In genomic region chr11:42418996-42419782, GRCm38 (mm10) we compare ENCODE assay signal across 7 mouse cellular contexts. TPM values are rescaled to one million over a fixed set of nuclear protein-coding genes. Genes with fewer than 3 reads are reported as not detected.
DNase-seq lines count a peak whose midpoint lies in the region; ATAC-seq and TF ChIP-seq lines count a peak whose summit lies in the region.

Gene Gabrb2 (plus strand): TSS chr11:42419757.

- DNase-seq in left cerebral cortex, adult 2 months (ENCODE audit: extremely low spot score in 1 of 2, low spot score in 2 of 2), result peak; percentile 21 to 25
- DNase-seq in left cerebral cortex, adult 11 months (ENCODE audit: low spot score), result no peak
- DNase-seq in cerebellum, postnatal 25 days, result peak; percentile 59 to 62
- DNase-seq in midbrain, embryonic 11.5 days (ENCODE audit: low spot score, missing footprints), result peak; percentile 89
- DNase-seq in spleen, postnatal 4 days (ENCODE audit: low spot score in 2 of 2), result no peak

- peak within 1 kb of the TSS; percentile 67 for H3K4me2 ChIP-seq in hindbrain, embryonic 16.5 days (ENCODE audit: low read length)
- peak within 1 kb of the TSS; percentile 73 for H3K4me2 ChIP-seq in midbrain, embryonic 11.5 days

- H3K9me3 ChIP-seq in hindbrain, embryonic 16.5 days (ENCODE audit: control insufficient read depth, low read length), result no peaks in the 10 kb centered on the region
- no peaks in the 10 kb centered on the region for H3K9me3 ChIP-seq in midbrain, embryonic 11.5 days (ENCODE audit: control insufficient read depth, low read length)

- peak within 1 kb of the TSS; percentile 69 for H3K9ac ChIP-seq in hindbrain, embryonic 16.5 days (ENCODE audit: low read depth, low read length)
- H3K9ac ChIP-seq in midbrain, embryonic 11.5 days (ENCODE audit: low read length), result peak within 1 kb of the TSS; percentile 71

- H3K27me3 ChIP-seq in hindbrain, embryonic 16.5 days (replicated peaks; ENCODE audit: control insufficient read depth, insufficient read depth, low read length), result no peaks in the 10 kb centered on the region
- no peaks in the 10 kb centered on the region for H3K27me3 ChIP-seq in midbrain, embryonic 11.5 days (ENCODE audit: control insufficient read depth, insufficient read depth, low read length)

- H3K4me1 ChIP-seq in hindbrain, embryonic 16.5 days (ENCODE audit: control insufficient read depth, insufficient read depth, low read depth, low read length), result peaks cover 6% of the 10 kb centered on the region
- peaks cover 4% of the 10 kb centered on the region for H3K4me1 ChIP-seq in midbrain, embryonic 11.5 days (ENCODE audit: control insufficient read depth, insufficient read depth, low read length)

- peak within 1 kb of the TSS; percentile 71 for H3K4me3 ChIP-seq in left cerebral cortex, adult 2 months
- H3K4me3 ChIP-seq in hindbrain, embryonic 16.5 days (ENCODE audit: low read length), result peak within 1 kb of the TSS; percentile 54
- H3K4me3 ChIP-seq in midbrain, embryonic 11.5 days (ENCODE audit: low read depth, low read length), result peak within 1 kb of the TSS; percentile 55

- peak within 1 kb of the TSS; percentile 98 for H3K27ac ChIP-seq in left cerebral cortex, adult 2 months
- H3K27ac ChIP-seq in hindbrain, embryonic 16.5 days (ENCODE audit: low read depth, low read length), result peak within 1 kb of the TSS; percentile 81
- H3K27ac ChIP-seq in midbrain, embryonic 11.5 days (ENCODE audit: low read depth, low read length), result peak within 1 kb of the TSS; percentile 20; the same call in 1 of the 2 replicates

- WGBS in hindbrain, embryonic 16.5 days, result 22% methylated on average over 20 of the region's 20 CpGs
- WGBS in midbrain, embryonic 11.5 days, result 30% methylated on average over 19 of the region's 20 CpGs

- ATAC-seq in hindbrain, embryonic 16.5 days, result peak; percentile 21
- ATAC-seq in midbrain, embryonic 11.5 days (ENCODE audit: low FRiP score), result peak; percentile 4
- no peak for ATAC-seq in erythroblast, adult 5-6 weeks (replicated peaks; ENCODE audit: low FRiP score, poor library complexity, severe bottlenecking)

- TF ChIP-seq CTCF in left cerebral cortex, adult 2 months (IDR thresholded peaks at IDR 0.05), result no peak

- H3K36me3 ChIP-seq in hindbrain, embryonic 16.5 days (ENCODE audit: control insufficient read depth, insufficient read depth, low read length), result no peaks in the 10 kb centered on the region
- H3K36me3 ChIP-seq in midbrain, embryonic 11.5 days (ENCODE audit: control insufficient read depth, insufficient read depth, low read length), result no peaks in the 10 kb centered on the region

- intact Hi-C loops in left cerebral cortex, adult 2 months (cut with DNase I), result no loop called here

RNA-seq across cellular contexts. Expression of gene Gabrb2, which starts in this region (rescaled TPM):
- total RNA-seq in left cerebral cortex, adult 2 months (2021), result 100 to 1,000 TPM; 185 to 192 TPM
- polyA plus RNA-seq in hindbrain, embryonic 16.5 days (2015; fragmentation: Nextera tagmentation; extraction: Ambion mirVana), result 17.3 and 19.7 TPM in 2 replicates
- polyA plus RNA-seq in midbrain, embryonic 11.5 days (2014; fragmentation: Nextera tagmentation; extraction: Ambion mirVana), result 11.2 and 14.2 TPM in 2 replicates
- total RNA-seq in erythroblast, adult 5-6 weeks (2015; ENCODE audit: low replicate concordance), result not detected in 2 replicates
- total RNA-seq in erythroblast, adult 5-6 weeks (2017; ENCODE audit: low replicate concordance), result 0.56 TPM in 1 of 2 replicates, not detected in the other

Comparison
In these comparisons a context has a peak if more than half of its experiments do, and no peak if none do; other contexts are left out.
1. RNA of gene Gabrb2 (total RNA-seq): 185 to 192 TPM in left cerebral cortex, adult 2 months; 0.56 TPM in erythroblast, adult 5-6 weeks; every median in the first group is over 100 times any median in the second.
2. DNase-seq: peak in left cerebral cortex, adult 2 months (2 of 2), cerebellum, postnatal 25 days (2 of 2) and midbrain, embryonic 11.5 days (single experiment); none in left cerebral cortex, adult 11 months (single experiment) and spleen, postnatal 4 days (0 of 2).
3. H3K27ac ChIP-seq: peak in every context shown above with its lines; median percentile 98 in left cerebral cortex, adult 2 months; 81 in hindbrain, embryonic 16.5 days; 20 in midbrain, embryonic 11.5 days.
4. Peak in every context shown above with its lines, with median percentiles within 50 percentile points of each other: H3K4me3 ChIP-seq.